Mouse (Mus musculus) E14TG2a.4 (cell line): ENCODE measurements at regions not wholly inside any gene's neighbourhood (a gene's known extent, or its start where the extent isn't known, plus 50 kb on each side); places are given as distances from the start of the nearest gene placed in this dataset.

Experiments used
- CTCF ChIP-seq: conservative IDR thresholded peaks from 2 replicates; pipeline ENCODE4 v1.5.1; 2014; ENCODE audit warnings: low read length
- NANOG ChIP-seq: IDR thresholded peaks from 2 replicates; pipeline ENCODE4 v1.6.1; 2014; ENCODE audit warnings: borderline replicate concordance, low read length, mixed read lengths
- POU5F1 ChIP-seq: IDR thresholded peaks from 2 replicates; pipeline ENCODE4 v1.6.1; 2014; ENCODE audit warnings: low read length, borderline replicate concordance

DNA sequence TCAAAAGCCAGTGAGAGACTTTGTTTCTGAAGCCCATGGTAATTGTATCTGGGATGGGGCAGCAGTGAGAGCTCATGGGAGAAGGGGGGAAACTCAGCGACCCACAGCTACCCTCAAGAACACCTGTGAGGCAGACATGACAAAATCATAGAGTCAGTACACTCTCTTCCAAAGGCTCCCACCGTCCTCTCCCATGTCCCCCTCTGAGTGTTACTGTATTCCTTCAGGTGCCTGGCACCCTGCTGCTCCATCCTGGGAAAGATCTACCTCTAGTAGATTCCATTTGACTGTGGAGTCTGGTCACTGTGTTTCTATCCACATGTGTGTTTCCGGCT, 142.0 kb upstream of the Ubash3b start:
- no peak for TF ChIP-seq POU5F1
- no peak for TF ChIP-seq CTCF
- TF ChIP-seq NANOG: no peak
